Mouse (Mus musculus): ENCODE data around the gene Pqlc2.

DNA sequence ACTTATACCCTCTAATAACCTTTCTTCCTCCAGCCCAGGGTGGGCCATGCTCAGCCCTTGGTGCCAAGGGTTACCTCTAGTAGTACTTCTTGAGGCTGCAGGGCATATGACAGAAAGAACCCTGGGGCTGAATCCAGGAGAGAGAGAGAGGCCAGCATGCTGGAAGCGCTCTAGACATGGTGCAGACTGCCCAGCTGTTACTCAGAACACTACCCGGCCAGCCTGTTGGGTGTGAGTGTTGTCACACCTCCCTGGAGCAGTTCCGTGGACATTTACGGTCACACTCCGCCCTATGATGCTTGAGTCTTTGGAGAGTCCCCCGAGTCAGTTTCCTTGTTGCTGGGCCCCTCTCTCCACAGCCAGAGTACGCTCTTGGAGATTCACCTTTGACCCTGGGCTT, 62.5 kb downstream of the Pqlc2 start:
- TF ChIP-seq CTCF (IDR thresholded peaks at IDR 0.05; ENCODE audit: borderline replicate concordance, control insufficient read depth, extremely low read depth, insufficient read depth, low read length, poor library complexity), result no peak
- no peak for TF ChIP-seq POLR2A (IDR thresholded peaks at IDR 0.05; ENCODE audit: control insufficient read depth, extremely low read depth, insufficient read depth, low read length, poor library complexity)
